Mouse (Mus musculus) olfactory bulb, adult 2 months (tissue): Measurements from ENCODE around the gene 2700081O15Rik.
A peak's percentile ranks its signal among the peaks of the same experiment; 100 is the strongest.

ENCODE experiments used
- CTCF ChIP-seq: fragments of 200-500 bp; IDR thresholded peaks from 2 replicates; pipeline ENCODE4 v1.5.1; 2012; ENCODE audit warnings: low read depth, mild to moderate bottlenecking, low read length, moderate library complexity; ENCODE audit not compliant: insufficient read depth
- POLR2A ChIP-seq: fragments of 200-500 bp; IDR thresholded peaks from 2 replicates; pipeline ENCODE4 v1.6.1; 2012; ENCODE audit warnings: mild to moderate bottlenecking, low read depth, low read length, moderate library complexity; ENCODE audit not compliant: insufficient read depth

GRCm38 (mm10) chr19:7441493-7441892 lies 24.1 kb downstream of the 2700081O15Rik start:
- TF ChIP-seq POLR2A, result no peak
- TF ChIP-seq CTCF, result 0 out of 2 replicates have a peak, but pooled peaks have one; percentile 38
